Mouse (Mus musculus): ENCODE results near the gene Phactr1. TPM values are rescaled to one million over a fixed set of nuclear protein-coding genes. Genes with fewer than 3 reads are reported as not detected.

Gene Phactr1
- polyA plus RNA-seq, 1 experiment from 2014 or later, result 0.72 TPM

- Histone ChIP-seq H3K36me3 (replicated peaks; ENCODE audit: insufficient read depth, low read length) (peaks cover 4% of the 10 kb centered on the region; the same call in 1 of the 2 replicates), H3K27me3 (ENCODE audit: insufficient read depth, low read length) (no peaks in the 10 kb centered on the region), H3K4me3 (ENCODE audit: low read depth, low read length) (no peak overlapping the region), H3K9me3 (ENCODE audit: low read length) (no peaks in the 10 kb centered on the region), H3K27ac (ENCODE audit: low read depth) (no peak overlapping the region), H3K4me2 (ENCODE audit: low read depth, low read length) (no peak overlapping the region), H3K9ac (replicated peaks) (no peak overlapping the region), H3K4me1 (ENCODE audit: insufficient read depth) (no peaks in the 10 kb centered on the region)
- WGBS (ENCODE audit: insufficient replicate concordance), result 85% methylated on average over 14 of the region's 14 CpGs
- no peak for DNase-seq
- ATAC-seq, result no peak
- TF ChIP-seq EP300 (IDR thresholded peaks at IDR 0.05; ENCODE audit: low read depth) (no peak), CTCF (IDR thresholded peaks at IDR 0.05; ENCODE audit: low read depth) (no peak)
Observed at GRCm38 (mm10) chr13:43152005-43152520, 471.6 kb downstream of the Phactr1 start.

- H3K36me3 ChIP-seq (replicated peaks; ENCODE audit: insufficient read depth, low read length), result peaks cover 4% of the 10 kb centered on the region; the same call in 1 of the 2 replicates
- H3K4me2 ChIP-seq (ENCODE audit: low read depth, low read length), result no peak overlapping the region
- no peak overlapping the region for H3K27ac ChIP-seq (ENCODE audit: low read depth)
- no peaks in the 10 kb centered on the region for H3K9me3 ChIP-seq (ENCODE audit: low read length)
- H3K4me1 ChIP-seq (ENCODE audit: insufficient read depth), result no peaks in the 10 kb centered on the region
- ATAC-seq (no peak), DNase-seq (no peak)
- no peaks in the 10 kb centered on the region for H3K27me3 ChIP-seq (ENCODE audit: insufficient read depth, low read length)
- H3K4me3 ChIP-seq (ENCODE audit: low read depth, low read length), result no peak overlapping the region
- no peak overlapping the region for H3K9ac ChIP-seq (replicated peaks)
- TF ChIP-seq CTCF (IDR thresholded peaks at IDR 0.05; ENCODE audit: low read depth) (no peak), EP300 (IDR thresholded peaks at IDR 0.05; ENCODE audit: low read depth) (no peak)
- WGBS (ENCODE audit: insufficient replicate concordance), result 66% methylated on average over 5 of the region's 5 CpGs
Observed at GRCm38 (mm10) chr13:43157370-43157769, 476.9 kb downstream of the Phactr1 start.

- Histone ChIP-seq H3K9ac (replicated peaks) (no peak overlapping the region), H3K36me3 (replicated peaks; ENCODE audit: insufficient read depth, low read length) (peaks cover 4% of the 10 kb centered on the region; the same call in 1 of the 2 replicates), H3K9me3 (ENCODE audit: low read length) (no peaks in the 10 kb centered on the region), H3K4me2 (ENCODE audit: low read depth, low read length) (no peak overlapping the region), H3K27me3 (ENCODE audit: insufficient read depth, low read length) (no peaks in the 10 kb centered on the region), H3K27ac (ENCODE audit: low read depth) (no peak overlapping the region), H3K4me1 (ENCODE audit: insufficient read depth) (no peaks in the 10 kb centered on the region), H3K4me3 (ENCODE audit: low read depth, low read length) (no peak overlapping the region)
- ATAC-seq (no peak), DNase-seq (no peak)
- WGBS (ENCODE audit: insufficient replicate concordance), result 77% methylated on average over 5 of the region's 5 CpGs
- TF ChIP-seq CTCF (IDR thresholded peaks at IDR 0.05; ENCODE audit: low read depth), result no peak
- no peak for TF ChIP-seq EP300 (IDR thresholded peaks at IDR 0.05; ENCODE audit: low read depth)
Observed at GRCm38 (mm10) chr13:43158281-43158680, 477.9 kb downstream of the Phactr1 start.

GRCm38 (mm10) chr13:43159429-43159828, 479.0 kb downstream of the Phactr1 start:
- Histone ChIP-seq H3K9me3 (ENCODE audit: low read length) (no peaks in the 10 kb centered on the region), H3K4me3 (ENCODE audit: low read depth, low read length) (no peak overlapping the region), H3K4me2 (ENCODE audit: low read depth, low read length) (no peak overlapping the region), H3K9ac (replicated peaks) (no peak overlapping the region), H3K27ac (ENCODE audit: low read depth) (no peak overlapping the region), H3K36me3 (replicated peaks; ENCODE audit: insufficient read depth, low read length) (peaks cover 1% of the 10 kb centered on the region; the same call in 1 of the 2 replicates), H3K27me3 (ENCODE audit: insufficient read depth, low read length) (no peaks in the 10 kb centered on the region), H3K4me1 (ENCODE audit: insufficient read depth) (no peaks in the 10 kb centered on the region)
- DNase-seq (no peak), ATAC-seq (no peak)
- 76% methylated on average over 3 of the region's 3 CpGs for WGBS (ENCODE audit: insufficient replicate concordance)
- TF ChIP-seq CTCF (IDR thresholded peaks at IDR 0.05; ENCODE audit: low read depth), result no peak
- no peak for TF ChIP-seq EP300 (IDR thresholded peaks at IDR 0.05; ENCODE audit: low read depth)

- H3K4me1 ChIP-seq (ENCODE audit: insufficient read depth), result peaks cover 8% of the 10 kb centered on the region
- H3K9ac ChIP-seq (replicated peaks), result no peak overlapping the region
- no peak for ATAC-seq
- no peak overlapping the region for H3K4me3 ChIP-seq (ENCODE audit: low read depth, low read length)
- H3K4me2 ChIP-seq (ENCODE audit: low read depth, low read length), result no peak overlapping the region
- no peaks in the 10 kb centered on the region for H3K27me3 ChIP-seq (ENCODE audit: insufficient read depth, low read length)
- DNase-seq, result no peak
- no peak overlapping the region for H3K27ac ChIP-seq (ENCODE audit: low read depth)
- no peak for TF ChIP-seq EP300 (IDR thresholded peaks at IDR 0.05; ENCODE audit: low read depth)
- no peak for TF ChIP-seq CTCF (IDR thresholded peaks at IDR 0.05; ENCODE audit: low read depth)
- 81% methylated on average over 9 of the region's 9 CpGs for WGBS (ENCODE audit: insufficient replicate concordance)
- H3K9me3 ChIP-seq (ENCODE audit: low read length), result no peaks in the 10 kb centered on the region
- no peaks in the 10 kb centered on the region for H3K36me3 ChIP-seq (replicated peaks; ENCODE audit: insufficient read depth, low read length)
Observed at GRCm38 (mm10) chr13:43167721-43168120, 487.3 kb downstream of the Phactr1 start.

- H3K9me3 ChIP-seq (ENCODE audit: low read length), result no peaks in the 10 kb centered on the region
- H3K4me3 ChIP-seq (ENCODE audit: low read depth, low read length), result peak within 1 kb of the TSS; percentile 66
- H3K4me2 ChIP-seq (ENCODE audit: low read depth, low read length), result peak within 1 kb of the TSS; percentile 92
- H3K27me3 ChIP-seq (ENCODE audit: insufficient read depth, low read length), result no peaks in the 10 kb centered on the region
- TF ChIP-seq EP300 (IDR thresholded peaks at IDR 0.05; ENCODE audit: low read depth), result no peak
- TF ChIP-seq CTCF (IDR thresholded peaks at IDR 0.05; ENCODE audit: low read depth), result no peak
- WGBS (ENCODE audit: insufficient replicate concordance), result under 1% methylated on average over 48 of the region's 48 CpGs
- ATAC-seq, result peak; percentile 97
- H3K36me3 ChIP-seq (replicated peaks; ENCODE audit: insufficient read depth, low read length), result no peaks in the 10 kb centered on the region
- H3K27ac ChIP-seq (ENCODE audit: low read depth), result peak within 1 kb of the TSS; percentile 88
- peaks cover 8% of the 10 kb centered on the region for H3K4me1 ChIP-seq (ENCODE audit: insufficient read depth)
- peak within 1 kb of the TSS; percentile 70 for H3K9ac ChIP-seq (replicated peaks)
- DNase-seq, result peak; percentile 99
Observed at GRCm38 (mm10) chr13:43171020-43171710, 490.7 kb downstream of the Phactr1 start, which contains the start of gene Tbc1d7. Gene Tbc1d7, minus strand, starts transcription at chr13:43171501.
